Mouse (Mus musculus): ENCODE measurements around the gene Gm28230. TPM values are rescaled to one million over a fixed set of nuclear protein-coding genes. Genes with fewer than 3 reads are reported as not detected.

The Gm28230 gene
- not detected for polyA plus RNA-seq (2017; shearing (Covaris generic))

- ATAC-seq: no peak
These were observed at the start of gene Gm28230 for GRCm38 (mm10) chr2:74726551-74726950. Gene Gm28230 (plus strand): TSS chr2:74726728.

GRCm38 (mm10) chr2:74677106-74677505 lies 49.4 kb upstream of the Gm28230 start:
- no peak for ATAC-seq

DNA sequence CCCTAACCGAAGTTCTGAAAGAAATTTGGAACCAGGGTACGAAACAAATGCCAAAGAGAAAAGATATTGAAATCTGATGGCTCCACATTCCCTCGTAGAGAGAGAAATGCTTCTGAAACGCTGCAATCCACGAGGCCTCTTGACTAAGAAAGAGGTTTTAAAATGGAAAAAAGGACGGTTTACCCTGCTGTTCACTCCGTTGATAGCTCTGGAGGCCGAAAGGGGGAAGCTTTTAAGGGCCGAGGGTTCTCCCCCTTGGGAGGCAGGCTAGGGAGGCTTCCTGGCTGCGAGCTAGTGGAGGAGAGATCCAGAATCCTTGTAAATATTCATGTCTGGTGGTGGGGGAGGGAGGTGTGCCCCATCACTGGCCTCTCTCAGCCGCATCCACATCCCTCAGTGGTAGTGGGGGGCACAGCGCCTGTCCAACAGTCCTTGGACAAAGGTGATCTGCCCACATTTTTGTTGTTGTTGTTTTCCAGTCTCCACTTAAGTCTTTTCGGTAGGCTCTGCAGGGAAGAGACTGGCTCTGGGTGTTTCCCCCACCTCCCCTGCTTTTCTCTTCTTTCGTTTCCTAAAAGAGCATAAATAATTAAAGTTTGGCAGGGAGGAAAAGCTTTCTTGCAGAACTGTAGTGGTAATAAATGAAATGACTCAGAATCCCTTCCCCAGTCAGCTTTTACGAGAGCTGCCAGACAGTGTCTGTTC lies 47.5 kb upstream of the Gm28230 start, which contains the start of gene Hoxd11:
Gene Hoxd11 (plus strand): TSS at position 667 of the 705 bp plus-strand sequence.
- no peak for ATAC-seq

GRCm38 (mm10) chr2:74679596-74679971 lies 46.9 kb upstream of the Gm28230 start:
- ATAC-seq: no peak

DNA sequence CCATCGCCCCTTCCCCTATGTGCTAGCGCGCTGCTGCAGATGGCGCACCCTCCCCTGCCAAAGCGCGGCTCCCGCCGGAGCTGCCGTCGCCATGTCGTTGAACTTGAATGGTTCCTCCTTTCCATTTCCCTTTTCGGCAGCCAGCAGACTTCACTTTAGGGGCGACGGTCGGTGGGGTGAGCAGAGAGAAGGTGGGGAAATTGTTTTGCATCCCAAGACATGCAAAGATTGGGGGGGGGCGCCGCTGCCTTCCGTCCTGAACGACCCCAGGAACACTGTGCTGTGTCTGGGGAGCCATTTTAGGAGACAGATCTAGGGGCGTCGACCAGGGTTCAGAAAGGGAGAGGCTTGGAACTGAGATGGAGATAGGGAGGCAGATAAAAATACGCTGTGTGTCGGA lies 46.5 kb upstream of the Gm28230 start:
- no peak for ATAC-seq

GRCm38 (mm10) chr2:74680561-74681398 lies 45.7 kb upstream of the Gm28230 start:
- ATAC-seq: no peak

DNA sequence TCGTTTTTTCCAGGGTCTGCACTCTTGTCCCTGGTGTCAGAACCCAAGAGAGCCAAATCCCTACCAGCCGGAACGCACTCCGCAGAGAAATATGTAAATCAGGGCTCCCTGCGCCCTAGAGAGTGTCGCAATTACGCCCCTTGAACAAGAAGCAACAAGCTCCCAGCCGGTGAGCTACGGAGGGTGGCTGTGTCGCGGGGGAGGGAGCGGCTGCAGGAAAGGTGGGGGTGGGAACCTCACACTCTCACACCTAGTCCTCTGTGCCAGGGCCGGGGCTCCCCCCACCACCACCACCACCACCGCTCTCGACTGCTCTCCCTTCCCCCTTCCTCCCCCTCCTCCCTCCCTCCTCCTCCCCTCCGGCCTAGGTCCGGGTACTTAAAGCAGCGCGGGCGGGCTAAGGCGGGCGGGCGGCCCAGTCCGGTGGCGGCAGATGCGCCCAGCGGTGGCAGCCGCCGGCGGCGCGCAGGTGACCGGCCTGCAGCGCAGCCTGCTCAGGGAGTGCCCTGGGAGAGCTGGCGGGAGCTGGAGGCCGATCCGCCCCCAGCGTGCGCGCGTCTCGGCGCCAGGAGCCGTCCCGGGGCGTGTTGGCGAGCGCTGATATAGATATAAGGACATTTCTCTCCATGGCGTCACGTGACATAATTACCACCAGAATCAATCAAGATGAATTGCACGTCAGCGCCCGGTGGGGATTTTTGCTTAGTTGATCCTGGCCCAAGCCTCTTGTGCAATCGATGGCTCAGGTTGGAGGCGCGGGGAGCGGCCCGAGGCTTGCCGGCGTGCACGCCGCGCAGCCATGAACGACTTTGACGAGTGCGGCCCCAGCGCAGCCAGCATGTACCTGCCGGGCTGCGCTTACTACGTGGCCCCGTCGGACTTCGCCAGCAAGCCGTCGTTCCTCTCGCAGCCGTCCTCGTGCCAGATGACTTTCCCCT lies 44.7 kb upstream of the Gm28230 start:
- ATAC-seq: no peak

DNA sequence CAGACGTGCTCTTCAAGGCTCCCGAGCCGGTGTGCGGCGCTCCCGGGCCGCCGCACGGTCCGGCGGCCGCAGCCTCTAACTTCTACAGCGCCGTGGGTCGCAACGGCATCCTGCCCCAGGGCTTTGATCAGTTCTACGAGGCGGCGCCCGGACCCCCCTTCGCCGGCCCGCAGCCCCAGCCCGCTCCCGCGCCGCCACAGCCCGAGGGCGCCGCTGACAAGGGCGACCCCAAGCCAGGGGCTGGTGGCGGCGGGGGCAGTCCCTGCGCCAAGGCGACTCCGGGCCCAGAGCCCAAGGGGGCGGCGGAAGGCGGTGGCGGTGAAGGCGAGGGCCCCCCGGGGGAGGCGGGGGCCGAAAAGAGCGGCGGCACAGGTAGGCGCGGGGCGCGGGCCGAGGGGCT lies 43.7 kb upstream of the Gm28230 start:
- no peak for ATAC-seq

DNA sequence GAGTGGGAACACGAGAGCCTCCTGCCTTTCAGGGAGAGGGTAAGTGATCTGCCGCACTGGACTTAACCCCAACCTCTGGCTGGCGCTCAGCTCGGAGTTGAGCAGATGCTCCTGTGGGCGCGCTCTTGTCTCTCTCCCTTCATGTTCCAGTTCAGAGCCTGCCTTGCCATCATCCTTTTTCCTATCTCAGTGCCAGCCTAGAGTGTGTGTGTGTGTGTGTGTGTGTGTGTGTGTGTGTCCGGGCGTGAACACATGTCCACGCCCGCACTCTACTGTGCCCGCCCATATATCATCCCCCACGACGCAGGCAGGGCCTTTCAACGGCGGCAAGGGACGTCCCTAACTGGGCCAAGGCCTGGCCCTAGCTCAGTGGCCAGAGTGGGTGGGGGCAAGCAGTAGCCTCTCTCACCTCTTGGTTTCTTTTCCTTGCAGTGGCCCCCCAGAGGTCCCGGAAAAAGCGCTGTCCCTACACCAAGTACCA lies 43.0 kb upstream of the Gm28230 start:
- ATAC-seq: no peak

DNA sequence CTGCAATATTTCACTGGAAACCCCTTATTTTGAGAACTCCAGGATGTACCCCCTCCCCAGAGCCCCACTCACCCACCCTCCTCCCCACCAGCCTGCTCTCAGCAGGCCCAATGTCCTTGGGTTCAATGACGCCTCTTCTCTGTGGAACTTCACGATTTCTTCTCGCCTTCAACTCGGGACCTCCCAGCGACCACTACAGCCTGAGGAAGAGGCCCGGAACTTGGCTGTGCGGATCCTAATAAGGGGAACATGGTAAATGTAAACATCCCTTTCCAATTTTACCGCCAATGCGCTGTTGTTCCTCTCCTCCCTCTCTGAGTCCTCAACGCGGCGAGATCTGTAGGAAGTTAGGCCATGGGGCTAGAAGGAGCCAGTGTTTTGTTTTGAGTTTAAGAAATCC lies 42.4 kb upstream of the Gm28230 start:
- no peak for ATAC-seq

GRCm38 (mm10) chr2:74685059-74685603 lies 41.4 kb upstream of the Gm28230 start:
- ATAC-seq: no peak

GRCm38 (mm10) chr2:74686301-74686987 lies 40.1 kb upstream of the Gm28230 start:
- no peak for ATAC-seq

DNA sequence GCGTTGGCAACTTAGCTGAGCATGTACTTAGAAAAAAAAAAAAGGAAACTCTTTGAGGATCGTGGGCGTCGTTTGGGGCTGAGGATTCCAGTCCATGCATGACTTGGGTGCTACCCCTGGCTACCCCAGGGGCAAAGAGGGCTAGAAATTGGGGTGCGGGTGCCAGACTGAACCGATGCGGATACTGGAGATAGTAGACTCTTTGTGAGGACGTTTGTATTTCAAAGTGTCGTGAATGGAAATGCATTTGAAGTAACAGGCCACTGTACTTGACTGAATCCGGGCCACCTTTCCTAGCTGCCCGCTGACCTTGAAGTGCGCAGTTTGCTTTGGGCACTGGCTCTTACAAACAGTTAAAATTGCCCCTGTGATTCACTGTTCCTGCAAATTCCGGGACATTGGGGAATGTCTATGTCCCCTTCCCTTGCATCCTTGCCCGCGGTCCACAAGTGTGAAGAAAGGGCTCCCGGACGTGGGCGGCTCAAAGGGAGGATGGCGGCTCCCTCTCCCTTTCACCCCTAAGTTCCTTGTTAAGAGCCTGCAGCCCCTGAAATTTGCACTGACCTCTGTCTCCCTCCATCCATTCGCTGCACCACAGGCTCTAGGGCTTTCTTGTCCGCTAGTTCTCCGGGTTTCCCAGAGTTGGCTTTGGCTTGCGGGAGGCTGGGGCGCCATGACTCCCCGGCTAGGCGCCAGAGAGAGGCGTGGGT lies 39.4 kb upstream of the Gm28230 start:
- ATAC-seq: no peak

- ATAC-seq: no peak
These were observed 38.6 kb upstream of the Gm28230 start for GRCm38 (mm10) chr2:74687698-74688555.

- no peak for ATAC-seq
These were observed 37.5 kb upstream of the Gm28230 start for GRCm38 (mm10) chr2:74688795-74689573.

- ATAC-seq: no peak
These were observed 36.8 kb upstream of the Gm28230 start for GRCm38 (mm10) chr2:74689574-74690337.

GRCm38 (mm10) chr2:74690338-74690716 lies 36.2 kb upstream of the Gm28230 start:
- ATAC-seq: no peak

Measured in activated CD4-positive, CD25-positive, alpha-beta regulatory T cell, adult 4 months (primary cell).